Mouse (Mus musculus): ENCODE results near the gene Prx. TPM values are rescaled to one million over a fixed set of nuclear protein-coding genes. Genes with fewer than 3 reads are reported as not detected.

Prx gene
- 0.47 and 0.56 TPM in 2 replicates for polyA plus RNA-seq (2012; rRNA removed)

DNA sequence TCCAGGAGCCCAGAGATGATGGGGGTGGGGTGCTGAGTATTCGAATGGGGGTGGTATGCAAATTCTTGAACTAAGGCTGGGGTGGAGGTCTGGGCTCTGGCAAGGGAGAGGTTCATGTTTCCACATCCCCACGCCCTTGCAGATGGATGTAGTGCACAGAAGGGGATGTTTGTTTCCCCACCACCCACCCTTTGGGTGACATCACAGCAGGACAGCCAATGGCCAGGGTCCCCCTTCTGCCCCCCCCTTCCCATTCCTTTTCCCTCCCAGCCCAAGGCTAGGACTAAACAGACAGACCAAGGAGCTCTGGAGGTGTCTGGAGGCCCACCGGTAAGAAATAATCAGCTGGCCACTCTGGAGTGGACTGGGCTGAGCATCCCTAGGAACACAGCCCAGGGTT, at the start of gene Prx:
Gene Prx (plus strand): TSS at position 289 of the 400 bp plus-strand sequence.

DNA sequence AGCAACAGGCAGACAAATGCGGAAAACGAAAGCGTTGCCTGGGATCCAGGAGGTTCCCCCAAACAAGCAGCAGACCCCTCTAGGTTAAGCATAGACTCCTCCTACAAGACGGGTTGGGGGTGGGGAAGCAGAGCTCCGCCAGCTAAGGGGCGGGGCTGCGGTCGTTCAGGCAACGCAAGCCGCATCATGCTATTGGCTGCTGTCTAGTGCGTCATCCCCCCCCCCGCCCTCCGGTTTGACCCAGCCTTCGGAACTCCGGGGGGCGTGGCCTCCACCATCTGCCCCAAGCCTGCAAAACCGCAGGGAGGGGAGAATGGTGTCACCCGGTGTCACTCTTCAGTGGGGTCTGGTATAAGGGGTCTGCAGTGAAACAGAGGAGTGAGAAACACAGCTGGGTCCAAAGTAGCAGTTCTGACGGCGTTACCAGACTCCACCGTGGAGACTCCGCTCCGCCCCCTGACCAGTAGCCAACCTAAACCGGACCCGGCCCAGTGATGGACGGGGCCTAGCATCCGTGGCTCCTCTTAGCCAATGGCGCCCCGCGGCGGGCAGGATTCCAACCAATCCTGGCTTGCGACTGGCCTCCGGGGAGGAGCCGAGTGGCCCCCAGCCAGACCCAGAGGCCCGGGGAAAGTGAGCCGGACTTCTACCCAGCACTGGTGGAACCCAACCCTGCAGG, 25.8 kb upstream of the Prx start, which contains the start of gene Sertad3:
Gene Sertad3 (plus strand): TSS at position 613 of the 679 bp plus-strand sequence.

DNA sequence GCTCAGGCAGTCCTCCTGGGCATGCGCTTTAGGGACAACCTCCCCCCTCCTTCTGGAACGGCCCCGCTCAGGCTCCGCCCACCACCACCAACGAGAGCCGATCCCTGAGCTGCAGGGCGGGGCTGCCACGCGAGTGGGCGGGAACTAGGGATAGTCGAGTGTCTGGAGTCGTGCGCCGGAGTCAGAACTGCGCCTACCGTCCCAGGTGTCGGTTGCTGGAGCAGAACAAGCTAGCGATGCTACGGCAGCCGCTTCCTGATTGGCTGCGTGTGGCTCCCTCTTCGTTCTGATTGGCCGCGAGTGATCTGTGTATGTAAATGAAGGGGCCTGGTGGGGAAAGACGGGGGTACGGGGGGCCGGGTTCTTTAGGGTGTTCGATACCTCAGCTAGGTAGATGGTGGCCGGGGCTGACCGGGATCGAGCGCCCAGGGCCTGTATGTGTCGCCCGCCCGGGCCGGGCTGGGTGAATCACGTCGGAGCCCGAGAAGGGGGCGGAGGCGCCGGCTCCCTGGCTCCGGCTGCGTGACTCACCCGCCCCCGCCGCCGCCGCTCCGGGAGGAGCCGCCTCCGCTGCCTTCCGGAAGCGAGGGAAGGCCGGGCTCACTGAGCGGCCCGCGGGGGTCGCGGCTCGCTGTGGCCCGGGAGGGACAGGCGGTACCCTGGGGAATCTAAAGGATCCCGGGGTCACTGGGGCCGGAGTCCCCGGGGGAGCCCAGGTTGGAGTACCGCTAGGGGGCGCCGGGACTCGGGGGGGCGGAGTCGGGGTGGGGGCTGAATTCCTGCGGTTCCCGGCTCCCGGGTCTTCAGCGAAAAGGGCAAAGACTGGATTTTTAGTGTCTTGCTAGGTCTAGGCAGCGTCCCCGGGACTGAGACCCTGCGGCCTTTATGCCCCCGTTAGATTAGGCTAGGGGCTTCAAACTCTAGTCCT, 12.1 kb upstream of the Prx start, which contains the start of gene Sertad1:
Gene Sertad1 (plus strand): TSS at position 141 of the 928 bp plus-strand sequence.

DNA sequence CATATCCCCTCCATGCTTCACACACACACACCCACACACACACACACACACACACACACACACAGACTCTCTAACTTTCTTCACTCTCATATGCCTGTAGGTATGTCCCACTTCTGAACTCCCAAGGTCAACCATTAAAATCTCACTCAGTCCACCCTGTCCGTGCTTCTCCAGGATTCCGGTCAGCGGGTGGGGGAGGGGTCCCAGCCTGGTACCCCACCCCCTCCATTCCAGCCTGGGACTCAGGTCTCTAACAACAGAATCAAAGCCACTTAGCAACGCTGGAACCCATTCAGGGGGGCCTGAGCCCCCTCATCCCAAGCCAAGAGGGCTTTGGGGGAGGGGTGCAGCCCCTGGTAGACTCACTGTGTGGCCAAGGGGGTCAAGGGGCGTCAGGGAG, 23.8 kb downstream of the Prx start, which contains the start of gene Hipk4:
Gene Hipk4 (plus strand): TSS at position 301 of the 400 bp plus-strand sequence.

DNA sequence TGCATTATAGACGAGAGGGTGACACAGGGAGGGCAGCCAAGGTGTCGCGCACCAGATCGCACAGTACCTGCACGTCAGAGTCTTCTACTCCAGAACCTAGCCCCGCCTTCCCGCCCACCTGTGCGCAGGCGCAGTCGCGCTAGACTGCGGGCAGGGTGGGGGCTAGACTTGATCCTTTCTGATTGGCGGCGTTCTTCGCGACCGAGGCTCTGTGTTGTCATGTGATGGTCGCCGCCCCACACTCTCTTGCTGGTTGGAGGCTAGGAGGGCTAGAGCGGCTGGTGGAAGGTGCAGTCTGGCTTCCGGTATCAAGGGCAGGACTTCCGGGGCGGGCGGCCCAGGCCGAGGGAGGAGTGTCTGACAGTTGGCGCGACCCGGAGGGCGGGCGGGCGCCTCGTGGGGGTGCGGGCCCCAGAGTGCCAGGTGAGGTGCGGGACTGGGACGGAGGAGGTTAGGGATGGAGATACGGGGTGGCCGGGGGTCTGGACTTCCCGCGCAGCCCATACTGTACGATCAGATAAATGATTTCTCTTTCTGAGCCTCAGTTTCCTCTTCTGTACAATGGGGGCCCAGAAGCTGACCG, 53.9 kb downstream of the Prx start, which contains the start of the genes Pld3 and 2310022A10Rik:
Gene Pld3 (minus strand): TSS at position 288 of the 583 bp plus-strand sequence.
Gene 2310022A10Rik (plus strand): TSS at position 303 of the 583 bp plus-strand sequence.

Other genes starting within 250 kb of the Prx start
- 17.1 and 22.2 TPM in 2 replicates for gene Numbl, start 240.9 kb upstream of the Prx start, polyA plus RNA-seq (2012; rRNA removed)
- gene Ltbp4, start 161.6 kb upstream of the Prx start, polyA plus RNA-seq (2012; rRNA removed): 232 and 326 TPM in 2 replicates
- gene Shkbp1, start 143.3 kb upstream of the Prx start, polyA plus RNA-seq (2012; rRNA removed): 69.2 and 82.0 TPM in 2 replicates
- gene Gm20479, start 141.9 kb upstream of the Prx start, polyA plus RNA-seq (2012; rRNA removed): not detected in 2 replicates
- gene Sptbn4, start 51.6 kb upstream of the Prx start, polyA plus RNA-seq (2012; rRNA removed): 0.18 and 0.35 TPM in 2 replicates
- 80.6 and 91.8 TPM in 2 replicates for gene Blvrb, start 51.3 kb upstream of the Prx start, polyA plus RNA-seq (2012; rRNA removed)
- gene Sertad3, start 25.6 kb upstream of the Prx start, polyA plus RNA-seq (2012; rRNA removed): 13.6 and 15.2 TPM in 2 replicates
- 43.0 and 64.9 TPM in 2 replicates for gene Sertad1, start 12.4 kb upstream of the Prx start, polyA plus RNA-seq (2012; rRNA removed)
- gene Hipk4, start 23.9 kb downstream of the Prx start, polyA plus RNA-seq (2012; rRNA removed): 0.52 and 0.69 TPM in 2 replicates
- 218 and 320 TPM in 2 replicates for gene Pld3, start 53.9 kb downstream of the Prx start, polyA plus RNA-seq (2012; rRNA removed)
- 12.4 and 12.5 TPM in 2 replicates for gene 2310022A10Rik, start 53.9 kb downstream of the Prx start, polyA plus RNA-seq (2012; rRNA removed)
- gene Akt2, start 92.2 kb downstream of the Prx start, polyA plus RNA-seq (2012; rRNA removed): 27.8 and 30.4 TPM in 2 replicates
- 0.04 and 0.30 TPM in 2 replicates for gene Ttc9b, start 154.6 kb downstream of the Prx start, polyA plus RNA-seq (2012; rRNA removed)
- gene Map3k10, start 175.3 kb downstream of the Prx start, polyA plus RNA-seq (2012; rRNA removed): 11.8 and 20.9 TPM in 2 replicates
- gene Zfp607b, start 190.0 kb downstream of the Prx start, polyA plus RNA-seq (2012; rRNA removed): 0.47 TPM in 1 of 2 replicates, not detected in the other
- gene Zfp60, start 232.1 kb downstream of the Prx start, polyA plus RNA-seq (2012; rRNA removed): 0.09 and 0.19 TPM in 2 replicates

All from stomach, adult 2 months (tissue).